Mouse (Mus musculus): ENCODE measurements around the gene Mc1r. TPM values are rescaled to one million over a fixed set of nuclear protein-coding genes. Genes with fewer than 3 reads are reported as not detected.
"Not testable (repeated sequence)": the region's sequence is repeated elsewhere in the genome, so short reads cannot be mapped to it uniquely, and the experiment has no call there.

Gene Mc1r
- polyA plus RNA-seq, 1 experiment: not detected

DNA sequence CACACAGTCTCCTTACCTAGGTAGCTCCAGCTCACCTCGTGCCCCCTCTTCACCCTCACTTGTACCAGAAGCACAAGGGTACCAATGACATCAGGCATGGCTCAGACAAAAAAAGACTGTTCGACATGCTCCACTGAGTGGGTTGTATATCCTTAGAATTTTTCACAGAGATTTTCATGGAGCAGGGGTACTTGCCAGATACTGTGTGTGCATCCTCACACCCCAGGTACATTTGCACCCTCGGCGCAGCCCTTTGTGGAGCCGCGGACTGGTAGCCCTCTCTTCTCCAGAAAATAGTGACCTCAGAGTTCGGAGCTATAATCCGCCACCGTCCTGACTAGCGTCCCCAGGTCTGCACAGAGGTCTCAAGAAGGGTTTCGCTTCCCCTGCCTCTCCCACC is 3.9 kb downstream of the Mc1r start:
- no peak for TF ChIP-seq POLR2A (IDR thresholded peaks at IDR 0.05; ENCODE audit: low read depth, low read length)
- TF ChIP-seq CTCF (IDR thresholded peaks at IDR 0.05; ENCODE audit: extremely low read depth, insufficient read depth, insufficient read length, insufficient replicate concordance): no peak
- no peak for DNase-seq (ENCODE audit: low read depth in 1 of 2, low spot score in 2 of 2)
- Histone ChIP-seq H3K27ac (ENCODE audit: insufficient read depth, low read length) (no peak overlapping the region), H3K27me3 (ENCODE audit: control insufficient read depth, insufficient read depth, low read length) (peaks cover 8% of the 10 kb centered on the region), H3K4me1 (ENCODE audit: control insufficient read depth, insufficient read depth, insufficient read length) (peaks cover 17% of the 10 kb centered on the region), H3K36me3 (ENCODE audit: control insufficient read depth, insufficient read depth, low read length) (no peaks in the 10 kb centered on the region), H3K4me3 (ENCODE audit: extremely low read depth, insufficient read depth, insufficient read length) (peak overlapping the region; percentile 40; the same call in 1 of the 2 replicates)
- WGBS: 19% methylated on average over 11 of the region's 11 CpGs

DNA sequence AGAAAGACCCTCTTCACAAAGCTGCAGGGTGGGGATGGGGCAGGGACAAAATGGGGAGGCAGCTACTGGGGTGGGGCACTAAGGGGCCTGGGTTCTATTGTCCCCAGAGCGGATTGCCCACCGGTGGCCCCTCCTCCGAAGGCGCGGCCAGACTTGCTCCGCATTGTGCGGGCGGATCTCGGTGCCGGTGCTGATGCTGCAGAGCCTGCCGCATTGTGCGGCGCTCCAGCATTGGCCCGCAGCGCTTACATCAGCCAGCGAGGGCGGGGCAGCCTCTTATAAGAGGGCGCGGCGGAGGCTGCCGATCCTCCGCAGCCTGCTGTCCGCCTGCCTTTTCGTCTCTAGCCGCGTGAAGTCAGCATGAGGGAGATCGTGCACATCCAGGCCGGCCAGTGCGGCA is 4.3 kb downstream of the Mc1r start, which contains the start of gene Tubb3:
Gene Tubb3, plus strand, starts transcription at position 179 of the 400 bp plus-strand sequence.
- Histone ChIP-seq H3K4me3 (ENCODE audit: extremely low read depth, insufficient read depth, insufficient read length) (peak within 1 kb of the TSS; percentile 40; the same call in 1 of the 2 replicates), H3K4me1 (ENCODE audit: control insufficient read depth, insufficient read depth, insufficient read length) (peaks cover 17% of the 10 kb centered on the region), H3K36me3 (ENCODE audit: control insufficient read depth, insufficient read depth, low read length) (no peaks in the 10 kb centered on the region), H3K27ac (ENCODE audit: insufficient read depth, low read length) (no peak within 1 kb of the TSS), H3K27me3 (ENCODE audit: control insufficient read depth, insufficient read depth, low read length) (peaks cover 8% of the 10 kb centered on the region)
- TF ChIP-seq POLR2A (IDR thresholded peaks at IDR 0.05; ENCODE audit: low read depth, low read length): no peak
- TF ChIP-seq CTCF (IDR thresholded peaks at IDR 0.05; ENCODE audit: extremely low read depth, insufficient read depth, insufficient read length, insufficient replicate concordance): no peak
- under 1% methylated on average over 29 of the region's 29 CpGs for WGBS
- DNase-seq (ENCODE audit: low read depth in 1 of 2, low spot score in 2 of 2): peak; percentile 21 to 34

DNA sequence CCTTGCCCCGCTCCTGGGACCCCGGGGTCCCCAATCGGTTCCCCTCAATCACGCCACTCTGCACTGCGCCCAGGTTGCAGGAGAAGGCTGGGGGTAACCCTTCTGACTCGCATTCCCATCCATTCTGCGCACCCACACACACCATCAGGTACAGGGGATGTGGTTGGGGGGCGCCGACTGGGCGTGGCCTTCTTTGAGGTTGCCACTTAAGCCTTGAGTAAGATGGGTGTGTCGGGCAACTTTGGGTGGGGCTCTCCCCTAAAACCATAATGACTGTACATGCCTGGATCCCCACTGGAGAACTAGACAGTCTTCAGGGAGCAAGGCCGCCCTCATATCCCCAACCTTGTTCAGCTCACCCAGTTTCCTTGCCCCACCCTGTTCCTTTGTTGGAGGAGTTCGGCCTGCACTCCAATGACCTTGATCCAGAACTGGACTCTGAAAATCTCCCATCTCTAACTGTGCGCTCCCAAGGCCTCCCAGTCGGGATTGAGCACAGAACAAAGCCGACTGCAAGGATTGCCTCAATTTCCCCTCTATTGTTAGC is 4.9 kb downstream of the Mc1r start:
- WGBS: 14% methylated on average over 16 of the region's 16 CpGs
- H3K27me3 ChIP-seq (ENCODE audit: control insufficient read depth, insufficient read depth, low read length): peaks cover 8% of the 10 kb centered on the region
- H3K4me3 ChIP-seq (ENCODE audit: extremely low read depth, insufficient read depth, insufficient read length): peak overlapping the region; percentile 40; the same call in 1 of the 2 replicates
- no peak overlapping the region for H3K27ac ChIP-seq (ENCODE audit: insufficient read depth, low read length)
- TF ChIP-seq POLR2A (IDR thresholded peaks at IDR 0.05; ENCODE audit: low read depth, low read length) (no peak), CTCF (IDR thresholded peaks at IDR 0.05; ENCODE audit: extremely low read depth, insufficient read depth, insufficient read length, insufficient replicate concordance) (no peak)
- peaks cover 17% of the 10 kb centered on the region for H3K4me1 ChIP-seq (ENCODE audit: control insufficient read depth, insufficient read depth, insufficient read length)
- no peaks in the 10 kb centered on the region for H3K36me3 ChIP-seq (ENCODE audit: control insufficient read depth, insufficient read depth, low read length)
- no peak for DNase-seq (ENCODE audit: low read depth in 1 of 2, low spot score in 2 of 2)

DNA sequence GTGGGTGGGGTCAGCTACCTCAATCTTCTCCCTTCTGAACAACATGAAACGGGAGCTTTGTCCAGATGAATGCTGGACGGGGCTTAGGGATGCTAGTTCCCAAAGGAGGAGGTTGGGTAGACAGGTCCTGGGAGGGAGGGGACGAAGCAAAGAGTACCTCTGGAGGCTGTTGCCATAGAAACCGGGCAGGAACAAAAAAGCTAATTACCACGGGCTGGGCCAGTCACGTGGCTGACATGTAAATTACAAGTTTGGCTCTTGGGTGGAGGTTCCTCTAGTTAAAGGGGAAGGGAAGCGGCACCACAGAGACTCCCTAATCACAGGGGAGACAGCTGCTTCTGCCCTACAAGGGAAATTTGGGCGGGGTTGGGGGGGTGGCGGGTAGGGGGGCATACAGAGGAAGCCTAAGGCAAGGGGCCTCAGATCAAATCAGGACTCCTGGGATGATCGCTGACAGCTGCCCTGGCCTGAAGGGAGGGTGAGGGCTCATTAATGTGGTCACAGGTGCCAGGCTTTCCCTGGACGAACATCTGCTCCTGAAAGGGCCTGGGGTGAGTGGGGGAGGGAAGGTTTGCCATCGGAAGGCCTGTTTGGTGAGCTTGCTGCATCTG is 5.8 kb downstream of the Mc1r start:
- DNase-seq (ENCODE audit: low read depth in 1 of 2, low spot score in 2 of 2): peak in 1 of 2 experiments; percentile 54
- no peak for TF ChIP-seq CTCF (IDR thresholded peaks at IDR 0.05; ENCODE audit: extremely low read depth, insufficient read depth, insufficient read length, insufficient replicate concordance)
- H3K36me3 ChIP-seq (ENCODE audit: control insufficient read depth, insufficient read depth, low read length): no peaks in the 10 kb centered on the region
- peaks cover 17% of the 10 kb centered on the region for H3K4me1 ChIP-seq (ENCODE audit: control insufficient read depth, insufficient read depth, insufficient read length)
- WGBS: 6% methylated on average over 12 of the region's 12 CpGs
- H3K27me3 ChIP-seq (ENCODE audit: control insufficient read depth, insufficient read depth, low read length): peaks cover 7% of the 10 kb centered on the region
- H3K4me3 ChIP-seq (ENCODE audit: extremely low read depth, insufficient read depth, insufficient read length): no peak overlapping the region; the same call in 1 of the 2 replicates
- no peak overlapping the region for H3K27ac ChIP-seq (ENCODE audit: insufficient read depth, low read length)

DNA sequence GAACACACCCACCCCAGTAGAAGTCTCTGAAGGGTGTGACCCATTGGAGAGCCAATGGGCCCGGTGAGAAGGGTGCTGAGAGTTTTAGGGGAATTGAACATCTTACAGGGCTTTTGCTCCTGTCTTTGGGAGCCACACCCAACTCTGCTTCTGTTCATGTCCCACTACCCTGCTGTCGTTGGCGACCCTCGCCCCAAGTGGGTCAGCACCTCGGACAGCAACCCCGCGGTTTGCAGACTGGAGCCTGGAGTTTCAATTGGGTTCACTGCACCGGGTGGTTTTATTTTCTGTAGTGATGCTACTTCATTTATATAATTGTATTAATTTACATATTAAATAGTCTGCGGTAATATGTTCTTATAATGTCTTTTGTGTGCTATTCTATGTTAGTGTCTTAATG is 7.3 kb downstream of the Mc1r start:
- H3K27ac ChIP-seq (ENCODE audit: insufficient read depth, low read length): no peak overlapping the region
- peaks cover 17% of the 10 kb centered on the region for H3K4me1 ChIP-seq (ENCODE audit: control insufficient read depth, insufficient read depth, insufficient read length)
- H3K27me3 ChIP-seq (ENCODE audit: control insufficient read depth, insufficient read depth, low read length): peaks cover 7% of the 10 kb centered on the region
- H3K36me3 ChIP-seq (ENCODE audit: control insufficient read depth, insufficient read depth, low read length): no peaks in the 10 kb centered on the region
- no peak overlapping the region for H3K4me3 ChIP-seq (ENCODE audit: extremely low read depth, insufficient read depth, insufficient read length)
- DNase-seq (ENCODE audit: low read depth in 1 of 2, low spot score in 2 of 2): no peak
- TF ChIP-seq CTCF (IDR thresholded peaks at IDR 0.05; ENCODE audit: extremely low read depth, insufficient read depth, insufficient read length, insufficient replicate concordance) (no peak), POLR2A (IDR thresholded peaks at IDR 0.05; ENCODE audit: low read depth, low read length) (no peak)
- 20% methylated on average over 9 of the region's 9 CpGs for WGBS

DNA sequence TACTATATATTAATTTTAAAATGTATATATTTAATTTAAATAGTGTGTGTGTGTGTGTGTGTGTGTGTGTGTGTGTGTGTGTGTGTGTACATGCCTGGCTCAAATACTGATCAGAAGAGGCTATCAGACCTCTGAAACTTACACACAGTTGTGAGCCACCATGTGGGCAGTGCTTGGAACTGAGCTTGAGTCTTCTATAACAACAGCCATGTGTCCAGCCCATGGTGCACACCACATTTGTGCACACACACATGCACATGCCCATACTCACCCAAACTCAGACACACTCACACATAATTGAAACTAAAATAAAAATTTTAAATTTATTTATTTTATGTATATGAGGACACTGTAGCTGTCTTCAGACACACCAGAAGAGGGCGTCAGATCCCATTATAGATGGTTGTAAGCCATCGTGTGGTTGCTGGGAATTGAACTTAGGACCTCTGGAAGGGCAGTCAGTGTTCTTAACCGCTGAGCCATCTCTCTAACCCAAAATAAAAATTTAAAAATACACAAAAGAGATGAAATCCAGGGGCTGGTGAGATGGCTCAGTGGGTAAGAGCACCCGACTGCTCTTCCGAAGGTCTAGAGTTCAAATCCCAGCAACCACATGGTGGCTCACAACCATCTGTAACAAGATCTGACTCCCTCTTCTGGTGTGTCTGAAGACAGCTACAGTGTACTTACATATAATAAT is 8.2 kb downstream of the Mc1r start:
- H3K4me1 ChIP-seq (ENCODE audit: control insufficient read depth, insufficient read depth, insufficient read length): peaks cover 15% of the 10 kb centered on the region
- not testable (repeated sequence) for H3K27ac ChIP-seq (ENCODE audit: insufficient read depth, low read length); H3K36me3 ChIP-seq (ENCODE audit: control insufficient read depth, insufficient read depth, low read length); H3K4me3 ChIP-seq (ENCODE audit: extremely low read depth, insufficient read depth, insufficient read length); DNase-seq (ENCODE audit: low read depth in 1 of 2, low spot score in 2 of 2); H3K27me3 ChIP-seq (ENCODE audit: control insufficient read depth, insufficient read depth, low read length)
- 79% methylated on average over 5 of the region's 5 CpGs for WGBS

Data from spleen, adult 2 months (tissue).